Mouse (Mus musculus) CH12.LX (cell line): ENCODE data around the gene D11Wsu47e. TPM values are rescaled to one million over a fixed set of nuclear protein-coding genes. Genes with fewer than 3 reads are reported as not detected.

Experiments
- DNase-seq: peaks from one replicate; pipeline ENCODE4 v3.0.0-alpha.2; 2013; ENCODE audit errors: extremely low read depth
- H3K27ac ChIP-seq: 2 replicates; pipeline ENCODE4 v1.5.1; 2012; ENCODE audit warnings: low read depth, mild to moderate bottlenecking, control low read depth, moderate library complexity; ENCODE audit not compliant: insufficient read depth
- H3K27me3 ChIP-seq: replicated peaks from 2 replicates; pipeline ENCODE3; 2012; ENCODE audit warnings: inconsistent platforms
- H3K36me3 ChIP-seq, 2 experiments: replicated peaks in 1 of 2; 2 replicates each; pipeline versions ENCODE3 to v1.6.1; 2012; ENCODE audit warnings: inconsistent platforms in 1 of 2, low read length in 1 of 2, mild to moderate bottlenecking in 1 of 2, mixed read lengths in 1 of 2, moderate library complexity in 1 of 2; ENCODE audit not compliant: control insufficient read depth in 1 of 2, insufficient read depth in 1 of 2
- H3K4me1 ChIP-seq, 2 experiments: 2 replicates each; pipeline ENCODE4 v1.6.1; 2012; ENCODE audit warnings: inconsistent platforms in 1 of 2, moderate library complexity in 1 of 2; ENCODE audit not compliant: insufficient read depth in 2 of 2, control insufficient read depth in 1 of 2
- H3K4me2 ChIP-seq: 2 replicates; pipeline ENCODE4 v1.6.1; 2012; ENCODE audit warnings: low read depth, mild to moderate bottlenecking, control low read depth; ENCODE audit not compliant: poor library complexity, insufficient read depth, severe bottlenecking
- H3K4me3 ChIP-seq, 3 experiments: fragments of 150-350 bp in 1 of 3; sonication (generic) in 1 of 3; replicated peaks in 1 of 3; 2 replicates each; pipeline versions ENCODE3 to v1.5.1; 2011 to 2012; ENCODE audit warnings: low read depth in 2 of 3, low read length in 2 of 3, mild to moderate bottlenecking in 2 of 3, moderate library complexity in 2 of 3, control low read depth in 1 of 3, improper control_type of control experiment in 1 of 3, inconsistent platforms in 1 of 3, mixed read lengths in 1 of 3; ENCODE audit not compliant: poor library complexity in 1 of 3
- H3K79me2 ChIP-seq: replicated peaks from 2 replicates; pipeline ENCODE4 v1.6.1; 2012; ENCODE audit warnings: mild to moderate bottlenecking, moderate library complexity; ENCODE audit not compliant: control insufficient read depth, poor library complexity, insufficient read depth, severe bottlenecking; ENCODE audit errors: extremely low read depth
- H3K9ac ChIP-seq: 2 replicates; pipeline ENCODE4 v1.6.1; 2012; ENCODE audit warnings: low read depth, mild to moderate bottlenecking, control low read depth, moderate library complexity; ENCODE audit not compliant: insufficient read depth
- H3K9me3 ChIP-seq: replicated peaks from 2 replicates; pipeline ENCODE3; 2012; ENCODE audit warnings: low read length, inconsistent platforms, mixed read lengths
- BHLHE40 ChIP-seq: IDR thresholded peaks from 2 replicates; pipeline ENCODE4 v1.6.1; 2011; ENCODE audit warnings: mild to moderate bottlenecking, low read depth, low read length, improper control_type of control experiment
- CHD2 ChIP-seq: IDR thresholded peaks from 2 replicates; pipeline ENCODE4 v1.6.1; 2011; ENCODE audit warnings: low read length, improper control_type of control experiment
- CTCF ChIP-seq, 2 experiments: IDR thresholded peaks in 1 of 2; conservative IDR thresholded peaks in 1 of 2; 2 replicates each; pipeline ENCODE4 v1.5.1; 2011 to 2012; ENCODE audit warnings: low read depth in 2 of 2, low read length in 2 of 2, improper control_type of control experiment in 1 of 2, inconsistent platforms in 1 of 2, mild to moderate bottlenecking in 1 of 2, moderate library complexity in 1 of 2
- E2F4 ChIP-seq: IDR thresholded peaks from 2 replicates; pipeline ENCODE4 v1.6.1; 2011; ENCODE audit warnings: low read depth, low read length, improper control_type of control experiment; ENCODE audit not compliant: insufficient replicate concordance
- ELF1 ChIP-seq: IDR thresholded peaks from 2 replicates; pipeline ENCODE4 v1.6.1; 2014; ENCODE audit warnings: low read depth, mild to moderate bottlenecking, inconsistent platforms, low read length, improper control_type of control experiment
- EP300 ChIP-seq: IDR thresholded peaks from 2 replicates; pipeline ENCODE4 v1.6.1; 2011; ENCODE audit warnings: low read length, improper control_type of control experiment
- GABPA ChIP-seq: IDR thresholded peaks from 2 replicates; pipeline ENCODE4 v1.6.1; 2012; ENCODE audit warnings: low read depth, low read length, improper control_type of control experiment, inconsistent platforms; ENCODE audit not compliant: insufficient replicate concordance
- HCFC1 ChIP-seq: IDR thresholded peaks from 2 replicates; pipeline ENCODE4 v1.6.1; 2012; ENCODE audit warnings: low read depth, mild to moderate bottlenecking, inconsistent platforms, low read length, improper control_type of control experiment
- IRF4 ChIP-seq: IDR thresholded peaks from 2 replicates; pipeline ENCODE4 v1.6.1; 2014; ENCODE audit warnings: low read depth, mild to moderate bottlenecking, inconsistent platforms, low read length, improper control_type of control experiment
- JUN ChIP-seq: IDR thresholded peaks from 2 replicates; pipeline ENCODE4 v1.6.1; 2011; ENCODE audit warnings: low read depth, mild to moderate bottlenecking, low read length, improper control_type of control experiment, moderate library complexity; ENCODE audit not compliant: insufficient read depth
- JUND ChIP-seq: conservative IDR thresholded peaks from 2 replicates; pipeline ENCODE4 v1.6.1; 2011; ENCODE audit warnings: low read depth, low read length, improper control_type of control experiment
- KAT2A ChIP-seq: IDR thresholded peaks from 2 replicates; pipeline ENCODE4 v1.6.1; 2012; ENCODE audit warnings: low read length, improper control_type of control experiment, inconsistent platforms; ENCODE audit not compliant: insufficient replicate concordance
- MAFK ChIP-seq: IDR thresholded peaks from 2 replicates; pipeline ENCODE4 v1.6.1; 2011; ENCODE audit warnings: low read length, improper control_type of control experiment; ENCODE audit not compliant: insufficient replicate concordance
- MAX ChIP-seq: IDR thresholded peaks from 2 replicates; pipeline ENCODE4 v1.6.1; 2011; ENCODE audit warnings: low read length, improper control_type of control experiment
- MAZ ChIP-seq: IDR thresholded peaks from 2 replicates; pipeline ENCODE4 v1.6.1; 2012; ENCODE audit warnings: low read depth, mild to moderate bottlenecking, inconsistent platforms, low read length, improper control_type of control experiment, moderate library complexity
- MEF2A ChIP-seq: IDR thresholded peaks from 2 replicates; pipeline ENCODE4 v1.6.1; 2014; ENCODE audit warnings: low read depth, mild to moderate bottlenecking, inconsistent platforms, low read length, improper control_type of control experiment, borderline replicate concordance
- MYC ChIP-seq: IDR thresholded peaks from 2 replicates; pipeline ENCODE4 v1.6.1; 2011; ENCODE audit warnings: low read depth, mild to moderate bottlenecking, improper control_type of control experiment, low read length
- NRF1 ChIP-seq: IDR thresholded peaks from 2 replicates; pipeline ENCODE4 v1.6.1; 2014; ENCODE audit warnings: low read depth, mild to moderate bottlenecking, inconsistent platforms, low read length, improper control_type of control experiment, moderate library complexity
- PAX5 ChIP-seq: IDR thresholded peaks from 2 replicates; pipeline ENCODE4 v1.6.1; 2012; ENCODE audit warnings: low read length, inconsistent platforms, mixed read lengths
- POLR2AphosphoS2 ChIP-seq: IDR thresholded peaks from 2 replicates; pipeline ENCODE4 v1.6.1; 2011; ENCODE audit warnings: low read depth, low read length, improper control_type of control experiment
- RCOR1 ChIP-seq: conservative IDR thresholded peaks from 2 replicates; pipeline ENCODE4 v1.6.1; 2012; ENCODE audit warnings: low read depth, mild to moderate bottlenecking, inconsistent platforms, low read length, improper control_type of control experiment
- TBP ChIP-seq: conservative IDR thresholded peaks from 2 replicates; pipeline ENCODE4 v1.6.1; 2011; ENCODE audit warnings: low read depth, low read length, improper control_type of control experiment
- TCF12 ChIP-seq: IDR thresholded peaks from 2 replicates; pipeline ENCODE4 v1.6.1; 2014; ENCODE audit warnings: low read depth, mild to moderate bottlenecking, inconsistent platforms, low read length, improper control_type of control experiment
- USF1 ChIP-seq: IDR thresholded peaks from 2 replicates; pipeline ENCODE4 v1.6.1; 2014; ENCODE audit warnings: low read depth, mild to moderate bottlenecking, inconsistent platforms, low read length, improper control_type of control experiment
- USF2 ChIP-seq: conservative IDR thresholded peaks from 2 replicates; pipeline ENCODE4 v1.6.1; 2011; ENCODE audit warnings: low read depth, low read length, improper control_type of control experiment
- ZC3H11A ChIP-seq: IDR thresholded peaks from 2 replicates; pipeline ENCODE4 v1.6.1; 2012; ENCODE audit warnings: low read depth, mild to moderate bottlenecking, inconsistent platforms, low read length, improper control_type of control experiment
- ZKSCAN1 ChIP-seq: IDR thresholded peaks from 2 replicates; pipeline ENCODE4 v1.6.1; 2012; ENCODE audit warnings: low read depth, inconsistent platforms, low read length, improper control_type of control experiment, borderline replicate concordance
- ZNF384 ChIP-seq: IDR thresholded peaks from 2 replicates; pipeline ENCODE4 v1.6.1; 2012; ENCODE audit warnings: low read depth, low read length, improper control_type of control experiment, inconsistent platforms
- dilution Hi-C: fragments of 300-500 bp; cut with MboI; formaldehyde crosslinking; loops from 2 replicates; pipeline ENCODE4 v1.14.3; 2020; ENCODE audit warnings: low sequenced_read_pairs; ENCODE audit not compliant: extremely low pct_unique_long_range_greater_than_20kb, extremely low pct_ligation_motif_present
- in situ Hi-C: fragments of 300-500 bp; cut with MboI; formaldehyde crosslinking; loops from 3 replicates; pipeline ENCODE4 v1.14.3; 2019; ENCODE audit warnings: low sequenced_read_pairs, low pct_ligation_motif_present, low pct_unique_long_range_greater_than_20kb, mixed read lengths
- polyA plus RNA-seq: library from polyadenylated mRNA; unstranded; fragments of >175 nt; gene quantifications from 2 replicates; pipeline ENCODE4 v1.2.1, GENCODE M21; 2012; ENCODE audit warnings: low read depth; ENCODE audit not compliant: insufficient read length
- total RNA-seq, 2 experiments: library from RNA; depleted of rRNA; stranded (reverse); fragments of 300-350 nt in 1 of 2; fragments of >200 nt in 1 of 2; gene quantifications; 2 replicates each; pipeline ENCODE4 v1.2.3; 2012 to 2014

The D11Wsu47e gene
- total and polyA plus RNA-seq, 3 experiments = 25.1 to 29.6 (median 26.2) TPM

DNA sequence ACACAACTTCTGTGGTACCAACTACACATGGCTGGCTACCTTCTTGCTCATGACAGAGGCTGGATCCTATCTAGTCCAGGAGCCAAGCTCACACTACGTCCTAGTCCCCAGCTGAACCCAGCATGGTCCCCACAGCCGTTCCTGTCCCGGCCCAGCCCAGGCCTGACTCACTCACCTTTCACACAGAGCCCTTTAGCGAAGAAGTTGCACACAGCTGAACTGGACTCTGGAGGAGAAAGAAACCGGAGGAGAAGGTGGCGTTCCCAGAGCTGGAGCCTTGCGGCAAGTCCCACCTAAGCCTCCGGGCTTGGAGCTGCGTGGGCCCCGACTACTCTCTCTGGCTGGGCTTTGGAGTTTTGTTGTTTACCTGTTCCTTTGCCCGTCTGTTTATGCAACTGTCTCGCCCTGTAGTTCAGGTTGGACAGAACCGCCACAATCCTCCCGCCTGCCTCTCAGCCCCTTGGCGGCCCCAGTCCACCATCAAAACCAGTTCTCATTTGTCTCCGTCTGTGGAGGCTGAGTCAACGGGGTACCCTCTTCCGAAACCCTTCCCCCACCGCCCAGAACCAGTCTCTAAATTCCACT, 24.5 kb downstream of the D11Wsu47e start:
- Histone ChIP-seq H3K27me3 (no peaks in the 10 kb centered on the region), H3K9ac (no peak overlapping the region), H3K27ac (no peak overlapping the region), H3K79me2 (no peaks in the 10 kb centered on the region), H3K4me2 (no peak overlapping the region), H3K36me3 (peaks cover 0 to 21% of the 10 kb centered on the region in 2 experiments), H3K4me3 (no peak overlapping the region), H3K4me1 (peaks cover 0 to 9% of the 10 kb centered on the region in 2 experiments; a peak in 2 of 4 replicates), H3K9me3 (no peaks in the 10 kb centered on the region)
- in situ Hi-C loops = loop anchor here (25.0 kb wide), 1 partner anchor 954 kb away; the partner anchor contains the start of gene Rpl38
- TF ChIP-seq RCOR1 = no peak
- no peak for TF ChIP-seq MYC
- no peak for TF ChIP-seq GABPA
- no peak for TF ChIP-seq TCF12
- no peak for TF ChIP-seq MAZ
- no peak for TF ChIP-seq JUN
- TF ChIP-seq ZC3H11A = no peak
- TF ChIP-seq MEF2A = no peak
- TF ChIP-seq E2F4 = no peak
- no peak for TF ChIP-seq ZKSCAN1
- no peak for TF ChIP-seq EP300
- no peak for TF ChIP-seq TBP
- no peak for TF ChIP-seq CHD2
- DNase-seq = no peak
- dilution Hi-C loops = no loop called here

DNA sequence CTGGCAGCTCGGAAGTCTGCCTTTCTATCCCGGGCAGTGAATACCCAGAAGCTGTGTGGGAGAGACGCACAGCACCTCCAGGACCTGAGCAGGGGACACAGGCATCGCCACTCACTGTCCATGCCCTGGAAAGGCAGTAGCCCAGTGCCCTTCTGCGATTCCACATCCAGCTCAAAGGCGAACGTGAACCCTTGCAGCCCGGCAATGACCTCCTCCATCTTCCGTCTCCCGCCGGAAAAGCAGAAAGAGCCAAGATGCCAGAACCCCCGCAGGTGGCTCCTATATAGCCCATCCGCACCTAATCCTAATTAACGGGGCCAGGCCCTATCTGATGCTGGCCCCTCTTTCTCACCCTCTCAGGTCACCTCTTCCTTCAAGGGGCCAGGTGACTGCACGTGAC, 25.1 kb downstream of the D11Wsu47e start:
- Histone ChIP-seq H3K27me3 (no peaks in the 10 kb centered on the region), H3K36me3 (peaks cover 0 to 19% of the 10 kb centered on the region in 2 experiments), H3K27ac (no peak overlapping the region), H3K9ac (no peak overlapping the region)
- dilution Hi-C loops = no loop called here
- no peak for TF ChIP-seq BHLHE40
- TF ChIP-seq ELF1 = no peak
- TF ChIP-seq CTCF (conservative IDR thresholded peaks at IDR 0.05 in 1 of 2, IDR thresholded peaks at IDR 0.05 in 1 of 2; ENCODE audit: low read depth in 2 of 2, low read length in 2 of 2) = no peak
- TF ChIP-seq USF2 = no peak
- TF ChIP-seq POLR2AphosphoS2 = no peak
- no peak for TF ChIP-seq USF1
- TF ChIP-seq PAX5 = no peak
- TF ChIP-seq NRF1 = no peak
- TF ChIP-seq ZNF384 = no peak
- TF ChIP-seq KAT2A = no peak
- no peak for TF ChIP-seq E2F4
- TF ChIP-seq HCFC1 = no peak
- no peak for TF ChIP-seq GABPA
- TF ChIP-seq JUND = no peak
- no peak for TF ChIP-seq IRF4
- TF ChIP-seq TCF12 = no peak
- no peak for TF ChIP-seq MAFK
- no peak for TF ChIP-seq MYC
- no peak for TF ChIP-seq MAX
- TF ChIP-seq, all 38 proteins: peak for 0
- H3K79me2 ChIP-seq = no peaks in the 10 kb centered on the region
- H3K4me3 ChIP-seq = no peak overlapping the region
- peaks cover 0 to 4% of the 10 kb centered on the region in 2 experiments; a peak in 1 of 4 replicates for H3K4me1 ChIP-seq
- no peak for DNase-seq
- in situ Hi-C loops = loop anchor here (25.0 kb wide), 1 partner anchor 953 kb away; the partner anchor contains the start of gene Rpl38
- no peaks in the 10 kb centered on the region for H3K9me3 ChIP-seq
- H3K4me2 ChIP-seq = no peak overlapping the region
